Mouse (Mus musculus): Measurements from ENCODE around the gene Vmn2r55. TPM values are rescaled to one million over a fixed set of nuclear protein-coding genes. Genes with fewer than 3 reads are reported as not detected.
"Not testable (repeated sequence)": the region's sequence is repeated elsewhere in the genome, so short reads cannot be mapped to it uniquely, and the experiment has no call there.

The Vmn2r55 gene
- not detected in 2 replicates for polyA plus RNA-seq (2015; fragmentation: Nextera tagmentation; extraction: Ambion mirVana)

GRCm38 (mm10) chr7:12684903-12685302 lies at the start of gene Vmn2r55:
Gene Vmn2r55 (minus strand): TSS chr7:12685003.
- H3K9me3 ChIP-seq (ENCODE audit: control insufficient read depth, low read length), result not testable (repeated sequence)
- WGBS, result 83% methylated on average over 3 of the region's 3 CpGs

GRCm38 (mm10) chr7:12640219-12640618 lies 44.6 kb downstream of the Vmn2r55 start, which contains the start of gene Vmn2r54:
Gene Vmn2r54 (minus strand): TSS chr7:12640319.
- 85% methylated on average over 3 of the region's 4 CpGs for WGBS
- not testable (repeated sequence) for ATAC-seq; H3K4me1 ChIP-seq (ENCODE audit: control insufficient read depth, insufficient read depth, low read depth, low read length); H3K9ac ChIP-seq (ENCODE audit: low read depth, low read length); H3K27me3 ChIP-seq (replicated peaks; ENCODE audit: control insufficient read depth, insufficient read depth, low read length); H3K9me3 ChIP-seq (ENCODE audit: control insufficient read depth, low read length); H3K4me3 ChIP-seq (ENCODE audit: low read length); H3K27ac ChIP-seq (ENCODE audit: low read depth, low read length); H3K4me2 ChIP-seq (ENCODE audit: low read length); H3K36me3 ChIP-seq (ENCODE audit: control insufficient read depth, insufficient read depth, low read length)

More at GRCm38 (mm10) chr7:12684903-12685302, at the start of gene Vmn2r55:
- H3K36me3 ChIP-seq (ENCODE audit: control insufficient read depth, insufficient read depth, low read length); ATAC-seq; H3K4me2 ChIP-seq (ENCODE audit: low read length); H3K27ac ChIP-seq (ENCODE audit: low read depth, low read length); H3K9ac ChIP-seq (ENCODE audit: low read depth, low read length); H3K27me3 ChIP-seq (replicated peaks; ENCODE audit: control insufficient read depth, insufficient read depth, low read length); H3K4me3 ChIP-seq (ENCODE audit: low read length); H3K4me1 ChIP-seq (ENCODE audit: control insufficient read depth, insufficient read depth, low read depth, low read length): not testable (repeated sequence)

DNA sequence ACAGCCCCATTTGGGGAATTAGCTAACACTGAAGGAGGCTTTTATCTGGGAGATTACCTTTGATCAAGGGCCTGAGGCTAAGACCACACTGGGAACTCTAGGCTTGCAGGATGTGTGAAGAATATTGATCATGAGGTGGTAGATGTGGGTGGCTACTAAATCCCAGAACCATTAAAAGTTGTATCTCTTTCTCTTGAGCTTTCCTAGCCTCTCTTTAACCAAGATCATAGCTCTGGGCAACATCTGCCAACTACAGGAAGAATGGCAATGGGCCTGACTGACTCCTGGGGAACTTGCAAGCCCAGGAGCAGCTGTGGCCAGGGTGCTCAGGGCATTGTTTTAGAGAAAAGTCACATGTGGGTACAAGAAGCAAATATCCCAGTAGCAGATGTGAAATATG lies 76.1 kb downstream of the Vmn2r55 start, which contains the start of gene Vmn2r53:
Vmn2r53 (minus strand) TSS at position 101 of the 400 bp plus-strand sequence.
- H3K27me3 ChIP-seq (replicated peaks; ENCODE audit: control insufficient read depth, insufficient read depth, low read length), result no peaks in the 10 kb centered on the region
- H3K4me1 ChIP-seq (ENCODE audit: control insufficient read depth, insufficient read depth, low read depth, low read length), result no peaks in the 10 kb centered on the region
- no peak within 1 kb of the TSS for H3K4me3 ChIP-seq (ENCODE audit: low read length)
- no peak within 1 kb of the TSS for H3K9ac ChIP-seq (ENCODE audit: low read depth, low read length)
- peaks cover 8% of the 10 kb centered on the region; the same call in 1 of the 2 replicates for H3K9me3 ChIP-seq (ENCODE audit: control insufficient read depth, low read length)
- H3K36me3 ChIP-seq (ENCODE audit: control insufficient read depth, insufficient read depth, low read length), result no peaks in the 10 kb centered on the region
- ATAC-seq, result no peak
- no peak within 1 kb of the TSS for H3K4me2 ChIP-seq (ENCODE audit: low read length)
- no peak within 1 kb of the TSS for H3K27ac ChIP-seq (ENCODE audit: low read depth, low read length)

Other genes starting within 250 kb of the Vmn2r55 start
- 31.1 and 36.4 TPM in 2 replicates for gene Zfp606, start 206.7 kb downstream of the Vmn2r55 start, polyA plus RNA-seq (2015; fragmentation: Nextera tagmentation; extraction: Ambion mirVana)
- not detected in 2 replicates for gene 2900092C05Rik, start 172.5 kb downstream of the Vmn2r55 start, polyA plus RNA-seq (2015; fragmentation: Nextera tagmentation; extraction: Ambion mirVana)
- gene Vmn2r53, start 76.2 kb downstream of the Vmn2r55 start, polyA plus RNA-seq (2015; fragmentation: Nextera tagmentation; extraction: Ambion mirVana), result 0.01 TPM in 2 replicates
- gene Vmn2r54, start 44.7 kb downstream of the Vmn2r55 start, polyA plus RNA-seq (2015; fragmentation: Nextera tagmentation; extraction: Ambion mirVana), result not detected in 2 replicates
- 0.03 TPM in 1 of 2 replicates, not detected in the other for gene Vmn2r56, start 50.0 kb upstream of the Vmn2r55 start, polyA plus RNA-seq (2015; fragmentation: Nextera tagmentation; extraction: Ambion mirVana)
- gene Zscan18, start 118.6 kb upstream of the Vmn2r55 start, polyA plus RNA-seq (2015; fragmentation: Nextera tagmentation; extraction: Ambion mirVana), result 35.3 and 36.2 TPM in 2 replicates
- gene Zfp329, start 133.9 kb upstream of the Vmn2r55 start, polyA plus RNA-seq (2015; fragmentation: Nextera tagmentation; extraction: Ambion mirVana), result 23.8 and 31.0 TPM in 2 replicates
- 24.7 and 30.6 TPM in 2 replicates for gene Zfp110, start 149.8 kb upstream of the Vmn2r55 start, polyA plus RNA-seq (2015; fragmentation: Nextera tagmentation; extraction: Ambion mirVana)
- 6.8 and 7.1 TPM in 2 replicates for gene Zfp128, start 196.2 kb upstream of the Vmn2r55 start, polyA plus RNA-seq (2015; fragmentation: Nextera tagmentation; extraction: Ambion mirVana)
- 10.4 and 13.1 TPM in 2 replicates for gene Zscan22, start 212.8 kb upstream of the Vmn2r55 start, polyA plus RNA-seq (2015; fragmentation: Nextera tagmentation; extraction: Ambion mirVana)
- gene Rps5, start 237.3 kb upstream of the Vmn2r55 start, polyA plus RNA-seq (2015; fragmentation: Nextera tagmentation; extraction: Ambion mirVana), result 564 and 566 TPM in 2 replicates
- gene Rnf225, start 242.4 kb upstream of the Vmn2r55 start, polyA plus RNA-seq (2015; fragmentation: Nextera tagmentation; extraction: Ambion mirVana), result 1.2 and 1.3 TPM in 2 replicates